Mouse (Mus musculus): ENCODE data around the gene Bud13. TPM values are rescaled to one million over a fixed set of nuclear protein-coding genes. Genes with fewer than 3 reads are reported as not detected.

Gene Bud13
- 17.9 and 19.9 TPM in 2 replicates for polyA plus RNA-seq (2015; fragmentation: Nextera tagmentation; extraction: Ambion mirVana)

DNA sequence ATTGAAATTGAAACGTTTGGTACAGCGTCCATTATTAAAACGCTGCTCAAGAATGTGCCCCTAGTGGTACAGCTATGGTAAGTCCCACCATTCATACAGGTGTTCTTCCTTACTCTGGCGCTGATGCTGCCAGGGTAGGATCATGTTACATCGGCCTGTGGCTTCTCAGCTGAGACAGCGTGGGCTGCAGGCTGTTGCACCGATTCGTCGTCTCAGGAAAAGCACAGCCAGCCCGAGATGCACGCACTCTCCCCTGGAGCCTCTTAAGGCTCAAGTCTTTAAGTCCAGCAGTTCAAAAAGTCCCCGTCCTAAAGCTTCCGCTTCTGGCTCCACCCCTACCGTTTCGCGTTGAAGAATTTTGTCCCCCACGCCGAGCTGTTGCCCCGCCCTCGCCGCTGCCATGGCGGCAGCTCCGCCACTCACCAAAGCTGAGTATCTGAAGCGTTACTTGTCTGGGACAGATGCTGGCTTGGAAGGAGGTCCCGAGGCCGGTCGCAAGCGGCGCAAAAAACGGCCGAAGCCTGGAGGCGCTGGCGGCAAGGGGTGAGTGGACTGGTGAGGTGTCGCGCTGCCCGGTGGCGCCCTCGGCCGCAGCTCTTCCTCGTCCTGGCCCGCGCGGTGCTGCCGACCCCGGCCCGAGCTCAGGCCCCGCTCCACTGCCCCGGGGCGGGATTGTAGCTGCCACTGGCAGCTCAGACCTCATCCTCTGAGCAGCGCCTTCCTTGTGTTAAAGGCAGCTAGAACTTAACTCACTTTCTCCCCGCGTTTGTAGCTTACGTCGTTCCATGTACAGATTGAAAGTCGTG lies at the start of gene Bud13:
TSS of gene Bud13 (plus strand) at position 378 of the 806 bp plus-strand sequence.
- ATAC-seq: peak; percentile 93
- H3K36me3 ChIP-seq (ENCODE audit: control insufficient read depth, insufficient read depth): peaks cover 37% of the 10 kb centered on the region
- H3K9me3 ChIP-seq (ENCODE audit: control insufficient read depth, low read length): no peaks in the 10 kb centered on the region
- peak within 1 kb of the TSS; percentile 94 for H3K4me3 ChIP-seq (replicated peaks; ENCODE audit: low read length)
- peak within 1 kb of the TSS; percentile 92 for H3K9ac ChIP-seq (replicated peaks; ENCODE audit: low read depth, low read length)
- peaks cover 9% of the 10 kb centered on the region for H3K4me1 ChIP-seq (replicated peaks; ENCODE audit: control insufficient read depth, insufficient read depth, low read length)
- no peaks in the 10 kb centered on the region for H3K27me3 ChIP-seq (replicated peaks; ENCODE audit: control insufficient read depth, insufficient read depth, low read length)
- peak within 1 kb of the TSS; percentile 73 for H3K27ac ChIP-seq (ENCODE audit: low read length)
- H3K4me2 ChIP-seq (ENCODE audit: low read length): peak within 1 kb of the TSS; percentile 81
- WGBS: under 1% methylated on average over 55 of the region's 55 CpGs

DNA sequence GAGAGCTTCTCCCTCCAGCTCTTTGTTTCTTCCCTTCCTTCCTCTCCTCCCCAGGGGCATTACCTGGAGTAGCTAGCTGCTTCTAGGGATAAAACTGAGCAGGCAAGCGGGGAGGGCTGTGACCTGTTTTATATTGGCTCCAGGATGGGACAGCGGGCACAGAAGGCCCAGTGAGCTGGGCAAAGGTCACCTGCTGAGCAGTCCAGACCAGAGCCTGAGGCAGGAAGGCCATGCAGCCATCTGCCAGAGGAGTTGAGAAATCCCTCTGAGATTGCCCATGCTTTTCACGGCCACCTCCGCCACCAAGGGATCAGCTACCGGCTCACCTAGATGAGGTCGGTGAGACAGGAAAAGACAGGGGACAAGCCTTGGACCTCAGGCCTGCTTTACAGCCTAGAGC lies 47.6 kb upstream of the Bud13 start:
- WGBS: 91% methylated on average over 6 of the region's 6 CpGs

DNA sequence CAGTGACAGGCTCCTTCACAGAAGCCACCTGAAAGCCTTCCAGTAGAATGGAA lies 47.4 kb upstream of the Bud13 start, which contains the start of gene Apoc3:
TSS of gene Apoc3 (minus strand) at position 41 of the 53 bp plus-strand sequence.
- no peak within 1 kb of the TSS for H3K9ac ChIP-seq (replicated peaks; ENCODE audit: low read depth, low read length)

More for the DNA sequence above, 47.6 kb upstream of the Bud13 start:
- no peak for ATAC-seq
- no peak overlapping the region for H3K4me2 ChIP-seq (ENCODE audit: low read length)
- no peak overlapping the region for H3K9ac ChIP-seq (replicated peaks; ENCODE audit: low read depth, low read length)
- no peaks in the 10 kb centered on the region for H3K27me3 ChIP-seq (replicated peaks; ENCODE audit: control insufficient read depth, insufficient read depth, low read length)
- H3K9me3 ChIP-seq (ENCODE audit: control insufficient read depth, low read length): no peaks in the 10 kb centered on the region
- peaks cover 5% of the 10 kb centered on the region; the same call in 1 of the 2 replicates for H3K4me1 ChIP-seq (replicated peaks; ENCODE audit: control insufficient read depth, insufficient read depth, low read length)
- no peak overlapping the region for H3K4me3 ChIP-seq (replicated peaks; ENCODE audit: low read length)
- no peak overlapping the region for H3K27ac ChIP-seq (ENCODE audit: low read length)
- no peaks in the 10 kb centered on the region for H3K36me3 ChIP-seq (ENCODE audit: control insufficient read depth, insufficient read depth)

DNA sequence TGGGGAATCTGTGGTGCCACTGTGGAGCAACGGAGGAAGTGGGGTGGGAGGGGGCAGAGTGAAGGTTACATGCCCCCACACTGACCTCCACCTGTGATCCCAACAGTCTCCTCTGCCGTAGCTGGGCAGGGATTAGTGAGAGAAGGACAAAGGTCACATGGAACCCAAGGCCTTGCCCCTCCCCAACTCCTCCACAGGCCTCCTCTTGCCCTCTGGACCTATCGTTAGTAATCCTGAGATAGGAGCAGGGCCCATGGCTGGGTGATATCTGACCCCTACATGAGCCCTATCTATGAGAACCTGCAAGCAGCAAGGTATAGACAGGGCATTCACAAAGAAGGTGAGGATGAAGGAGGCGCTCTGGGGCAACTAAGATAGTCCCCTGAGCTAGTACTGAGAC lies 47.2 kb upstream of the Bud13 start:
- Histone ChIP-seq H3K27ac (ENCODE audit: low read length) (no peak overlapping the region), H3K9ac (replicated peaks; ENCODE audit: low read depth, low read length) (no peak overlapping the region), H3K27me3 (replicated peaks; ENCODE audit: control insufficient read depth, insufficient read depth, low read length) (no peaks in the 10 kb centered on the region), H3K36me3 (ENCODE audit: control insufficient read depth, insufficient read depth) (no peaks in the 10 kb centered on the region), H3K4me3 (replicated peaks; ENCODE audit: low read length) (no peak overlapping the region), H3K4me1 (replicated peaks; ENCODE audit: control insufficient read depth, insufficient read depth, low read length) (peaks cover under 1% of the 10 kb centered on the region; the same call in 1 of the 2 replicates), H3K4me2 (ENCODE audit: low read length) (no peak overlapping the region), H3K9me3 (ENCODE audit: control insufficient read depth, low read length) (no peaks in the 10 kb centered on the region)
- no peak for ATAC-seq
- WGBS: 63% methylated on average over 4 of the region's 4 CpGs

More for the DNA sequence above, 47.4 kb upstream of the Bud13 start, which contains the start of gene Apoc3:
- peaks cover 3% of the 10 kb centered on the region; the same call in 1 of the 2 replicates for H3K4me1 ChIP-seq (replicated peaks; ENCODE audit: control insufficient read depth, insufficient read depth, low read length)
- no peaks in the 10 kb centered on the region for H3K36me3 ChIP-seq (ENCODE audit: control insufficient read depth, insufficient read depth)
- H3K27ac ChIP-seq (ENCODE audit: low read length): no peak within 1 kb of the TSS
- no peaks in the 10 kb centered on the region for H3K27me3 ChIP-seq (replicated peaks; ENCODE audit: control insufficient read depth, insufficient read depth, low read length)
- ATAC-seq: no peak
- H3K4me3 ChIP-seq (replicated peaks; ENCODE audit: low read length): no peak within 1 kb of the TSS
- H3K9me3 ChIP-seq (ENCODE audit: control insufficient read depth, low read length): no peaks in the 10 kb centered on the region
- H3K4me2 ChIP-seq (ENCODE audit: low read length): no peak within 1 kb of the TSS

DNA sequence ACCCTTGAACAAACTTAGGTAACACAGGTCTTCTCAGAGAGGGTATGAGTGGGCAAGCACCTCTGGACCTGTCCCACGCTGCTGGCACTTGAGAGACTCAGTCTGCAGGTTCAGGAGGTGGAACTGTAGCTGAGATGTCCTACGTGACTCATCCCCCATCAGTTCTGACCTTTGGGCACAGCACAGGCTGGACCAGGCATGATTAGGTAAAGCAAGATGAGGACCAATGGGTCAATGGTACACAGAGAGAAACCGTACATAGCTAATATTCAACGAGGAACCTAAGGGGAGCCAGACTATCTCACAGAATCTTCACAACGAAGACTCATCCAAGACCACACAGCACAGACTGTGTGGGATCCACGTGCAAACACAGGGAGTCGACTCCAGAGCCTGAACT lies 44.0 kb upstream of the Bud13 start:
- H3K27ac ChIP-seq (ENCODE audit: low read length): no peak overlapping the region
- 89% methylated on average over 7 of the region's 7 CpGs for WGBS
- H3K9me3 ChIP-seq (ENCODE audit: control insufficient read depth, low read length): no peaks in the 10 kb centered on the region
- H3K36me3 ChIP-seq (ENCODE audit: control insufficient read depth, insufficient read depth): no peaks in the 10 kb centered on the region
- no peaks in the 10 kb centered on the region for H3K4me1 ChIP-seq (replicated peaks; ENCODE audit: control insufficient read depth, insufficient read depth, low read length)
- ATAC-seq: no peak
- no peak overlapping the region for H3K4me3 ChIP-seq (replicated peaks; ENCODE audit: low read length)
- H3K4me2 ChIP-seq (ENCODE audit: low read length): no peak overlapping the region
- H3K27me3 ChIP-seq (replicated peaks; ENCODE audit: control insufficient read depth, insufficient read depth, low read length): no peaks in the 10 kb centered on the region
- no peak overlapping the region for H3K9ac ChIP-seq (replicated peaks; ENCODE audit: low read depth, low read length)

DNA sequence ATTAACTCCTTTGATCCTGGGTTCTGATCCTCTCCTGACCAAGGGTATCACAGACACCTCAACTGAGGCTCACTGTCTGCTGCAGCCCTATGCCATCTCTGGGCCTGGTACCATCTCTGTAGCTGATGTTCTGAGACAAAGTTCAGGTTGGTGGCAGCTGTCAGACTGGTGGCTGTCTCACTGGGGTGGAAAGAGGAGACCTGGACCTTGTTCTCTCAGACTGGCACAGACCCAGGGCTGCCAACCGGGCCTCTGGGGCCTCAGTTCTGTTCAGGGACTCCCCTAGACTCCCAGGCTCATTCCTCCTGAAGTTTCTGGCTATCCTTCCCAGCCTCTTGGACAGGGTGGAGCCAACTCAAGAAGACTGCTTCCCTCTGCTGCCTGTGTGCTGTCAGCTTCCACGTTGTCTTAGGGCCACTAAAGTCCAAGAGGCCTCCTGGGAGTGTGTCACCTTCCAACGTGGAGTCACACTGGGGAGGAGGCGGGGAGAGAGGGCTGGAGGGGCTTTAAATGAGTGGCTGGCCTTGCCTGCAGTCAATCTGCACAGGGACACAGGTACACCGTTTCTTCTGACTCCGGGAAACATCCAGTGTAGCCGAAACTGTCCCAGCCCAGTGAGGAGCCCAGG lies 42.2 kb upstream of the Bud13 start, which contains the start of gene Apoa4:
TSS of gene Apoa4 (plus strand) at position 171 of the 628 bp plus-strand sequence.
- H3K4me3 ChIP-seq (replicated peaks; ENCODE audit: low read length): no peak within 1 kb of the TSS
- no peak for ATAC-seq
- H3K27ac ChIP-seq (ENCODE audit: low read length): no peak within 1 kb of the TSS
- H3K9ac ChIP-seq (replicated peaks; ENCODE audit: low read depth, low read length): no peak within 1 kb of the TSS
- no peaks in the 10 kb centered on the region for H3K27me3 ChIP-seq (replicated peaks; ENCODE audit: control insufficient read depth, insufficient read depth, low read length)
- H3K4me2 ChIP-seq (ENCODE audit: low read length): no peak within 1 kb of the TSS
- no peaks in the 10 kb centered on the region for H3K4me1 ChIP-seq (replicated peaks; ENCODE audit: control insufficient read depth, insufficient read depth, low read length)
- H3K36me3 ChIP-seq (ENCODE audit: control insufficient read depth, insufficient read depth): no peaks in the 10 kb centered on the region
- WGBS: 65% methylated on average over 7 of the region's 7 CpGs
- no peaks in the 10 kb centered on the region for H3K9me3 ChIP-seq (ENCODE audit: control insufficient read depth, low read length)

DNA sequence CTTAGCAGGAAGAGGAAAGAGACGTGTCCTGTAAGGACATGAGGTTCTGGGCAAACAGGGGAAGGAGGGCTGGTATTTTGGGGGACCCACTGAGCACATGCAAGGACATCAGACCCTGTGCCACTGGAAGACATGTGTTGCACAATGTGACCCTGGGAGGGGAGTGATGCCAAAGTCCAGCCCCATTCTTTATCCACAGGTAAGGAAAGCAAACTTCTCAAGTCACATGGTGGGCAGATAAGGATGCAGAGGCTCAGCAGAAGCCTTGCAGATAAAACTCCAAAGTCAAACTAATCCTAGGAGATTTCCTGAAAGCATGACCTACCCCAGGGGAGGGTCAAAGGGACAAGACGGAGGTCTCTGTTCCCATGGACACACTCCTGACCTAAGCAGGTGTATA lies 41.0 kb upstream of the Bud13 start:
- no peaks in the 10 kb centered on the region for H3K36me3 ChIP-seq (ENCODE audit: control insufficient read depth, insufficient read depth)
- H3K9ac ChIP-seq (replicated peaks; ENCODE audit: low read depth, low read length): no peak overlapping the region
- no peak for ATAC-seq
- no peak overlapping the region for H3K4me3 ChIP-seq (replicated peaks; ENCODE audit: low read length)
- no peaks in the 10 kb centered on the region for H3K4me1 ChIP-seq (replicated peaks; ENCODE audit: control insufficient read depth, insufficient read depth, low read length)
- H3K9me3 ChIP-seq (ENCODE audit: control insufficient read depth, low read length): no peaks in the 10 kb centered on the region
- no peak overlapping the region for H3K4me2 ChIP-seq (ENCODE audit: low read length)
- no peak overlapping the region for H3K27ac ChIP-seq (ENCODE audit: low read length)
- no peaks in the 10 kb centered on the region for H3K27me3 ChIP-seq (replicated peaks; ENCODE audit: control insufficient read depth, insufficient read depth, low read length)
- 83% methylated on average over 2 of the region's 2 CpGs for WGBS

DNA sequence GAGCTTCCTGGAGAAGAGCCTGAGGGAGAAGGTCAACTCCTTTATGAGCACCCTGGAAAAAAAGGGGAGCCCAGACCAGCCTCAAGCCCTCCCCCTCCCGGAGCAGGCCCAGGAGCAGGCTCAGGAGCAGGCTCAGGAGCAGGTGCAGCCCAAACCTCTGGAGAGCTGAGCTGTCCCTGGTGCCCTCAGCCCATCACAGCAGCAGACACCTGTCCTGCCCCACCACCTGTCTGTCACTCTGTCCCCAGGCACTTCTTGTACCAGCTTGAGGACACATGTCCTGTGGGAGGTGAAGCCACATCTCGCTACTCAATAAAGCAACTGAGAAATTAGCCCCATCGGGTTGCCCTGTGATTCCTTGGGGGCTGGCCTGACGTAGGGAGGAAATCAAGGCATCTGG lies 39.7 kb upstream of the Bud13 start:
- Histone ChIP-seq H3K36me3 (ENCODE audit: control insufficient read depth, insufficient read depth) (no peaks in the 10 kb centered on the region), H3K9me3 (ENCODE audit: control insufficient read depth, low read length) (no peaks in the 10 kb centered on the region), H3K4me1 (replicated peaks; ENCODE audit: control insufficient read depth, insufficient read depth, low read length) (no peaks in the 10 kb centered on the region), H3K4me3 (replicated peaks; ENCODE audit: low read length) (no peak overlapping the region), H3K9ac (replicated peaks; ENCODE audit: low read depth, low read length) (no peak overlapping the region), H3K4me2 (ENCODE audit: low read length) (no peak overlapping the region), H3K27me3 (replicated peaks; ENCODE audit: control insufficient read depth, insufficient read depth, low read length) (no peaks in the 10 kb centered on the region), H3K27ac (ENCODE audit: low read length) (no peak overlapping the region)
- ATAC-seq: no peak
- 70% methylated on average over 4 of the region's 4 CpGs for WGBS

DNA sequence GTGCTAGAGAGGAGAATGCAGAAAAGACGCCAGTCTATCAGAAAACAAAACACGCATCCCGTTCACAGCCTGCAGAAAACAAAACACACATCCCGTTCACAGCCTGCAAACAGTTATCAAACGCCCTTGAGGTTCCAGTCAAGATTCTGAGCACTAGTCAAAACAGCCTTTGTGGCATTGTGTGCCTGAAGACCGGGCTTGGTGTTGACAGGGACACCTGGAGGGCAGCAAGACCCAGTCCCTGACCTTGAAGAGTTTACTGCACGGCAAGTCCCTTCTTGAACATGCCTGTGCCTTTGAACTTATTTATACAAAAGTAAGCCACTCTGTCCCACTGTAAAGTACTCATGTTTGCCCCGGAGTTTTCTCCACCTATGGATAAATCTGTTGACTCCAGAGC lies 39.2 kb upstream of the Bud13 start:
- WGBS: 38% methylated on average over 8 of the region's 8 CpGs
- H3K9me3 ChIP-seq (ENCODE audit: control insufficient read depth, low read length): no peaks in the 10 kb centered on the region
- ATAC-seq: no peak
- no peak overlapping the region for H3K4me2 ChIP-seq (ENCODE audit: low read length)
- no peaks in the 10 kb centered on the region for H3K36me3 ChIP-seq (ENCODE audit: control insufficient read depth, insufficient read depth)
- no peaks in the 10 kb centered on the region for H3K27me3 ChIP-seq (replicated peaks; ENCODE audit: control insufficient read depth, insufficient read depth, low read length)
- H3K9ac ChIP-seq (replicated peaks; ENCODE audit: low read depth, low read length): no peak overlapping the region
- H3K27ac ChIP-seq (ENCODE audit: low read length): no peak overlapping the region
- H3K4me1 ChIP-seq (replicated peaks; ENCODE audit: control insufficient read depth, insufficient read depth, low read length): no peaks in the 10 kb centered on the region
- H3K4me3 ChIP-seq (replicated peaks; ENCODE audit: low read length): no peak overlapping the region
